In the genomic region with DNA sequence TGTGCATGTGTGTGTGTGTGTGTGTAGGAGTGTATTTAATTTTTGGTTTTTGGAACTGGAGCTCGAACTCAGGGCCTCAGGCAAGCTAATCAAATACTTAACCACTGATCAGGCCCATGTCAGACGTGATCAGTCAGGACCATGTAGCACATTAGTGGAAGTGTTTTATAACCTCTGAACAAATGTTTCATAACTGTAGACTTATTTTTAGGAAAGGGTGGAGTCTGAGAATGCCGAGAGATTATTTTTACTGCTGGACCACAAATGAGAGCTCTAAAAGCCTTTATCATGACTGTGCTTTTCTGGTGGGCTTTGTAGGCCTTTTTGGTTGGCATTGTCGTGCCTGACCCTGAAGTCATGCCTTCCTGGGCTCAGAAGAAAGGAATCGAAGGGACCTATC, we compare ENCODE assay signal across 25 mouse cellular contexts. TPM values are rescaled to one million over a fixed set of nuclear protein-coding genes. Genes with fewer than 3 reads are reported as not detected.
DNase-seq lines count a peak whose midpoint lies in the region; ATAC-seq and TF ChIP-seq lines count a peak whose summit lies in the region.
"Had no signal": no experiment of that assay in that cellular context is flagged by ENCODE, and none has a peak within 500 bp of the region (broad histone marks: within the 10 kb centered on the region; RNA-seq: fewer than 3 reads in every experiment).

No protein-coding gene starts in this region.

- no peaks in the 10 kb centered on the region for H3K9me3 ChIP-seq in midbrain, embryonic 10.5 days (replicated peaks)
- no peaks in the 10 kb centered on the region for H3K9me3 ChIP-seq in midbrain, embryonic 16.5 days (replicated peaks; ENCODE audit: control insufficient read depth, low read length, poor library complexity, severe bottlenecking)
- H3K9me3 ChIP-seq: forebrain, embryonic 12.5 days; G1E; heart, embryonic 12.5 days; hindbrain, embryonic 12.5 days had no signal

- TF ChIP-seq POLR2A in heart, adult 2 months (IDR thresholded peaks at IDR 0.05; ENCODE audit: insufficient read depth, low read depth, low read length) = no peak

- H3K36me3 ChIP-seq in heart, adult 2 months (ENCODE audit: control insufficient read depth, insufficient read depth, low read length) = no peaks in the 10 kb centered on the region
- peaks cover 16% of the 10 kb centered on the region for H3K36me3 ChIP-seq in midbrain, embryonic 10.5 days
- peaks cover 3% of the 10 kb centered on the region; the same call in 1 of the 2 replicates for H3K36me3 ChIP-seq in midbrain, embryonic 16.5 days (ENCODE audit: control insufficient read depth, insufficient read depth, low read length)
- H3K36me3 ChIP-seq: embryonic facial prominence, embryonic 13.5 days; G1E; heart, embryonic 12.5 days had no signal

- no peak overlapping the region for H3K4me3 ChIP-seq in heart, adult 2 months
- no peak overlapping the region for H3K4me3 ChIP-seq in midbrain, embryonic 10.5 days
- no peak overlapping the region for H3K4me3 ChIP-seq in midbrain, embryonic 16.5 days (ENCODE audit: low read depth, low read length)
- H3K4me3 ChIP-seq: embryonic facial prominence, embryonic 13.5 days; forebrain, embryonic 12.5 days; heart, embryonic 12.5 days; hindbrain, embryonic 12.5 days had no signal

- WGBS in heart, adult 2 months = 45% methylated on average over 5 of the region's 5 CpGs
- 59% methylated on average over 5 of the region's 5 CpGs for WGBS in midbrain, embryonic 10.5 days
- WGBS in midbrain, embryonic 16.5 days = 56% methylated on average over 5 of the region's 5 CpGs

- H3K27ac ChIP-seq in heart, adult 2 months = peak overlapping the region; percentile 63
- H3K27ac ChIP-seq in midbrain, embryonic 10.5 days (replicated peaks) = 0 out of 2 replicates have a peak overlapping the region, but pooled peaks have one; percentile 7
- no peak overlapping the region for H3K27ac ChIP-seq in midbrain, embryonic 16.5 days (ENCODE audit: low read length)
- H3K27ac ChIP-seq: embryonic facial prominence, embryonic 13.5 days; forebrain, embryonic 12.5 days; hindbrain, embryonic 12.5 days had no signal

- intact Hi-C loops in heart, adult 2 months (cut with DNase I) = loop anchor here (10.0 kb wide), 1 partner anchor 123 kb away; no protein-coding TSS in a partner anchor
- intact Hi-C loops in heart, postnatal 25 days (cut with DNase I) = no loop called here

- H3K79me2 ChIP-seq in heart, adult 2 months (replicated peaks; ENCODE audit: control insufficient read depth, insufficient read depth, low read length) = no peaks in the 10 kb centered on the region

- no peak overlapping the region for H3K4me2 ChIP-seq in midbrain, embryonic 16.5 days (ENCODE audit: low read length)
- H3K4me2 ChIP-seq: embryonic facial prominence, embryonic 13.5 days; forebrain, embryonic 12.5 days; heart, embryonic 12.5 days had no signal

- H3K4me1 ChIP-seq in heart, adult 2 months (ENCODE audit: control insufficient read depth, insufficient read depth, low read length) = no peaks in the 10 kb centered on the region
- H3K4me1 ChIP-seq in midbrain, embryonic 10.5 days = peaks cover 37% of the 10 kb centered on the region
- H3K4me1 ChIP-seq in midbrain, embryonic 16.5 days (ENCODE audit: control insufficient read depth, insufficient read depth, low read length) = peaks cover 7% of the 10 kb centered on the region
- H3K4me1 ChIP-seq: embryonic facial prominence, embryonic 13.5 days; heart, embryonic 12.5 days had no signal

- no peak for TF ChIP-seq CTCF in heart, adult 2 months (IDR thresholded peaks at IDR 0.05)

- DNase-seq in frontal cortex, postnatal 25 days (ENCODE audit: low spot score in 2 of 2) = no peak
- DNase-seq in heart, adult 2 months = no peak
- no peak for DNase-seq in heart, postnatal 25 days (ENCODE audit: low spot score)
- DNase-seq in midbrain, embryonic 10.5 days (ENCODE audit: low spot score) = no peak
- peak; percentile 83 for DNase-seq in skeletal muscle tissue, adult 2 months (ENCODE audit: low read depth, low spot score)
- DNase-seq: adrenal gland, postnatal 10 days; B cell, adult 2 months; cerebellum, adult 11-12 months; cerebellum, postnatal 25 days; gastrocnemius, postnatal 10 days; heart, postnatal 36 days had no signal

- H3K9ac ChIP-seq in heart, adult 2 months (ENCODE audit: low read depth, low read length) = no peak overlapping the region
- no peak overlapping the region for H3K9ac ChIP-seq in midbrain, embryonic 16.5 days (ENCODE audit: low read depth, low read length)
- H3K9ac ChIP-seq: embryonic facial prominence, embryonic 13.5 days; forebrain, embryonic 12.5 days; heart, embryonic 12.5 days; hindbrain, embryonic 12.5 days had no signal

- ATAC-seq in frontal cortex, adult (ENCODE audit: low TSS enrichment) = peak; percentile 42; the same call in 1 of the 2 replicates
- ATAC-seq in midbrain, embryonic 16.5 days = no peak
- ATAC-seq: CD4-positive, CD25-positive, alpha-beta regulatory T cell, adult 4 months; forebrain, embryonic 16.5 days; hindbrain, embryonic 16.5 days; inflammation-experienced regulatory T-cells, adult 6 months had no signal

- no peak for TF ChIP-seq EP300 in heart, adult 2 months (IDR thresholded peaks at IDR 0.05; ENCODE audit: insufficient read depth, low read depth, low read length)

- H3K27me3 ChIP-seq in heart, adult 2 months (ENCODE audit: control insufficient read depth, insufficient read depth, low read length) = no peaks in the 10 kb centered on the region
- no peaks in the 10 kb centered on the region for H3K27me3 ChIP-seq in midbrain, embryonic 10.5 days (ENCODE audit: low read depth, poor library complexity, severe bottlenecking)
- no peaks in the 10 kb centered on the region for H3K27me3 ChIP-seq in midbrain, embryonic 16.5 days (ENCODE audit: control insufficient read depth, insufficient read depth, low read depth, low read length)
- H3K27me3 ChIP-seq: embryonic facial prominence, embryonic 13.5 days; forebrain, embryonic 12.5 days; heart, embryonic 12.5 days; hindbrain, embryonic 12.5 days had no signal

RNA-seq across cellular contexts. Expression of gene Meikin, which starts 18.7 kb away (rescaled TPM):
- total RNA-seq in heart, adult 2 months (2021) = not detected
- polyA plus RNA-seq in heart, adult 2 months (2012; rRNA removed) = not detected in 2 replicates
- not detected for total RNA-seq in heart, postnatal 25 days (2021)
- polyA plus RNA-seq in midbrain, embryonic 10.5 days (2016; fragmentation: Nextera tagmentation; extraction: Ambion mirVana) = not detected in 2 replicates
- not detected in 2 replicates for polyA plus RNA-seq in midbrain, embryonic 16.5 days (2015; fragmentation: Nextera tagmentation; extraction: Ambion mirVana)
- total RNA-seq: adrenal gland, postnatal 10 days; G1E; gastrocnemius, postnatal 10 days; granulocyte monocyte progenitor cell, adult 5-6 weeks; heart, postnatal 36 days had no signal
- polyA plus RNA-seq: CD4-positive, CD25-positive, alpha-beta regulatory T cell, adult 4 months; cortical plate, adult 2 months; embryonic facial prominence, embryonic 13.5 days; forebrain, embryonic 12.5 days; forebrain, embryonic 16.5 days; G1E; heart, embryonic 12.5 days; heart, embryonic 16.5 days; hindbrain, embryonic 12.5 days; hindbrain, embryonic 16.5 days; inflammation-experienced regulatory T-cells, adult 6 months had no signal

RNA-seq across cellular contexts. Expression of gene Acsl6, which starts 48.1 kb away (rescaled TPM):
- 1 to 10 TPM; 6.0 to 7.2 TPM for total RNA-seq in heart, adult 2 months (2021)
- 5.7 and 7.0 TPM in 2 replicates for polyA plus RNA-seq in heart, adult 2 months (2012; rRNA removed)
- total RNA-seq in heart, postnatal 25 days (2021) = 1 to 10 TPM; 3.2 to 3.4 TPM
- polyA plus RNA-seq in midbrain, embryonic 10.5 days (2016; fragmentation: Nextera tagmentation; extraction: Ambion mirVana) = 14.4 and 20.4 TPM in 2 replicates
- 46.2 and 47.0 TPM in 2 replicates for polyA plus RNA-seq in midbrain, embryonic 16.5 days (2015; fragmentation: Nextera tagmentation; extraction: Ambion mirVana)
- total RNA-seq: granulocyte monocyte progenitor cell, adult 5-6 weeks had no signal
- polyA plus RNA-seq: CD4-positive, CD25-positive, alpha-beta regulatory T cell, adult 4 months; G1E; inflammation-experienced regulatory T-cells, adult 6 months had no signal
